Mouse (Mus musculus) embryo, embryonic 9.5 days (tissue): ENCODE data around the gene Kdm4b.

Source experiments
- DNase-seq: peaks from one replicate; pipeline ENCODE4 v3.0.0-alpha.2; 2017; ENCODE audit errors: extremely low spot score

The Kdm4b gene

DNA sequence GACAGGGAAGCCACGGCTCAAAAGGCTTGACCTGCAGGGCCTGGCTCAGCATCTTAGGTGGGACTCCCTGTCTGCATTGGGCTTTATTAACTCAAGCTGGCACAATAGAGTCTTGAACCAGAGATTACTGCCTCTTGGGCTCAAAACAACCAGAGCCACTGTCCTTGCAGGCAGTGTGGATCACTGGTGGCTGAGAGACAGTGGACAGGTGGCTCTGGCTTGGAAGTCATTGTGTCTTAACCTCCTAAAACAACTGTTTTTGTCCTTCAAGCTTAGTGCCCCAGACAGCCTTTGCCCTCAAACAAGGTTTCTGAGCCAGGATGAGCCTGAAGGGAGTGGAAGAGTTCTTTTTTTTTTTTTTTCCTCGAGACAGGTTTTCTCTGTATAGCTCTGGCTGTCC is 19.5 kb downstream of the Kdm4b start:
- no peak for DNase-seq

DNA sequence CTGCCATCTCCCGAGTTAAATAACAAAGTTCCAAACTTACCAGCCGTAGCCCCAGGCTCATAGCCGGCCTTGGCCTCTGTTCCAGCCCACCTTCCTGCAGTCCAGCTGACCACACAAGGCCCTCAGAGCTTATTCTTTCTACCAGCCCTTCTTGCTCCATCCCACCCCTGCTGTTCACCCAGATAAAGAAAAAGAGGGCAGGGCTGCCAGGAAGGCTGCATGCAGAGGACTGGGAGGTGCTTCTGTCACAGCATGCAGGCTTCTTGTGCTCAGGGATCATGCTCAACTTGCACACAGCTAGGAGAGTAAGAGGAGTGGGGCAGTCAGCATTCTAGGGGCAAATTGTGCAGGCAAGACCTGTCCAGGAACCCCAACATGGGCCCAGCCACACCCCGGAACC is 22.3 kb downstream of the Kdm4b start:
- no peak for DNase-seq

DNA sequence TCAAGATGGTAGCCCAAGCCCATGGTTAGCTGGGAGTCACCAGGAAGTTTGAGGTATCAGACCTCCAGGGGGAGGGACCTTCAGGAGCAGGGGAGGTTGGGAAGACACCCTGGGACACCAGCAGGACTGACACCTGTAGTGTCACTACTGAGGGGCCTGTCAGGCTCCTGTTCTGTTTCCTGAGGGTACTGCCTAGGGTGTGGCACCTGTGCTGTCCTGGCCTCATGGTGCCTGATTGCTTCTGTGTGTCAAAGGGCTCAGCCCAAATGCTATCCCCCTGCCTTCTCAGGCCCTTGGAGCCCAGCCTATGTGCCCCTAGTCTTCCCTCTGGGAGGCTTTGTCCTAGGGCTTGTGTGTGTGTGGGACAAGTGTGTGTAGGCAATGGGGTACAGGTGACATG is 22.7 kb downstream of the Kdm4b start:
- no peak for DNase-seq

DNA sequence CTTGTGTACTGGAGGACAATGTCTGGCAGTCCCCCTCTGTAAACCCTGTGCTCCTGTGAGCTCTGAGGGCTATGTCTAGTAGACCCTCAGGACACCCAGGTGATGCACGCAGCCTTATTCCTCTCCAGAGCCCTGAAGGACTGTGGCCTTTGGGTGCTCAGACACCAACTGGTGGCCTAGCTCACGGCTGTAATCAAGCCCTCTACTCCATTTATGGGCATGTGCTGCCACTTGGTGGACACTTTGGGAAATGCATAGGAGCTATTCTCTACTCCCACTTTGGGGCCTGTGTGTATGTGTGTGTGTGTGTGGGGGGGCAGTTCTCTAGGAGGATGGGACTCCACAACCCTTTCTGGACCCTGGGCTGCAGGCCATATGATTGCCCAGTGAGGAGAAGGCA is 24.8 kb downstream of the Kdm4b start:
- DNase-seq, result peak; percentile 68

DNA sequence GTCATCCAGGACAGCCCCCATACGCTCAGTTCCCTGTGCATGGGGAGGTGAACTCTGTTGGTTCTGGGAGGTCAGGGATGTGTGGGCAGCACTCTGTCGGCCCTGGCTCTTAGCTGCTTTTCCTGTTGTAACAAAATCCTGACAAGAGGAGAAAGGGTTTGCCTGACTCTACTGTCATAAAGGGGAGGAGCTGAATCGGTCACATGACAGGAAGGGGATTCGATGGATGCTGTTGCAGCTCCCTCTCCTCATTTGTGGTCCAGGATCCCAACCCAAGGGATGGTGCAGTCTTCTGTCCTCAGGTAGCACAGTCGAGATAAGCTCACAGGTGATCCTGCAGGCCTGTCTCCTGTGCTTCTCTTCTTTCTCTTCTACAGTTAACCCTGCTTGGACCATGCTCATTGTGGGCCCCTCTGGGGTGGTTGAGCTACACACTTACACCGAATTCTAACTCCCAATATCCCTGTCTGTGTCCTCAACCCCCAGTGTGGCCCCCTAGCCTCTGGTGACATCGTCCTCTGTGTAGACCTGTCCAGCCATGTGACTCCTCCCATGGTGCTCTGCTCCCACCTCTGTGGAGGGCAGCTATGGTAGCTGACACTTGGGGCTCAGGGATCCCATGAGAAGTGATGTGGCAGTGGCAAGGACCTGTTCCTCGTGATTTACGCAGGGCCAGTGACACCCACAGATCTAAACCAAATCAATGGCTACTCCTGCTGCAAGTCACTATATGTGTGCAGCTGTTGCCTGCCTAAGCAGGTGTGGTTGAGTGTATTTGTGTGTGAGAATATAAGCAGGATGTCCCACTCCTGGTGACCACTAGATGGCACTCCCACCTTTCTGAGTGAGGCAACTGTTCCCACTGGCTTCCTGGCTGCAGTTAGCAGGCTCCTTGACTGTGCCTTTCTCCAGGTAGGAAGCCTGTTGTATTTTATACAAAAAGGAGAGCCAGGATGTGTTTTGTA is 31.3 kb downstream of the Kdm4b start:
- peak; percentile 72 for DNase-seq

DNA sequence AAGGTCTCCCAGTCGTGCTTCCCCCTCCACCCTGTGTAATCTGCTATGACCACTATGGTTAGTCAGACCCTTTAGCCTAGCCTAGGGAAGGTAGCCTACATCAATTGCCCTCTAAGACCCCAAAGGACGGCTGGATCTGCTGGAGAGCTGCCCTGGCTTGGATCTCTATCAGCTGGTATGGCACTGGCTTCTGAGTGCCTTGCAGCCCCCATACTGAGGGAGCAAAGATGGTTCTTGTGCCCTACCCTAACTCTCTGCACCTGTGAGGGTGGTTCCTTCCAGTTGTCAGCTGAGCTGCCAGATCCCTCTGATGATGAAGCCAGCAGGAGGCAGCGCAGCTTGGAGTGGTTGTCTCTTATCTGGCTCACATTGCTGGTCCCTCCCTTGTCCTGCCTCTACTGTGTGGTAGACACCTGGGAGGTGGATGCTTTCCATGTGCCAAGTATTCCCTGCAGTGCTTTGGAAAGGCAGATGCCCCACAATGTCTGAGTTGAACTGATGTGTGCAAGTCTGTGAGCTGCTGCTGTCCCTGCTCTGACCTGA is 33.4 kb downstream of the Kdm4b start:
- no peak for DNase-seq

DNA sequence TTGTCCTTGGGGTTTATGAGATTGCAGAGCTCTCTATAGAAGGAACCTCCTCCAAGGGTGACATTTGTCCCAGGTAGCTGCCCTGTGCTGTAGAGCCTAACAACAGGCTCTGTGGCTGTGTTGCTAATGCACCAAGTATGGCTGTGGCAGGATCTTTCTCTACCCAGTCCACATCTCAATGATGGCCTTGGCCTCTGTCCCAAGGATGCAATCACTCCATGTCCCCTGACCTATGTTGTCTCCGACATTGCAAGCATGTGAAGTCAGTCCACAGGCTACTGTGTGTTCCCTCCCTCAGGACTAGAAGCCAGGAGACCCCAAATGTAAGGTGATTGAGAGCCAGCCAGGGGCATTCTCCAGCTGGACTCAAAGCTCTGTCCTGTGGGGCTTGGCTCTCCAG is 34.0 kb downstream of the Kdm4b start:
- no peak for DNase-seq

DNA sequence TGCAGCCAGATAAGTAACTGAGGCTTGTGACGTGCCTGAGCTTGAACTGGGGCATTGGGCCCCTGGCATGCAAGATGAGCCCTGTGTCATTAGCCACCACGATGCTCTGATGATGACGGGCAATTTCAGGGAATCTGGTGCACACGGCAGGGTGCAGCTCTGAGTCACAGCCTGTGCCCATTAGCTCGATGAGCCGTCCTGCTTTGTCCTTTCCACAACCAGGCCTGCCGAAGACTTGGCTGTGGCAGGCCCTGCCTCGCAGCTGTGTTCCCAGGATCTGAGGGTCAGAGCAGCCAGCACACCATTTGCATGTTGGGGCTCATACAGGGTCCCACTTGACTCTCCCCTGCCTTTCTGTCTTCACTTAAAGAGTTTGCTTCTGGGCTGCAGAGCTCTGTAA is 34.6 kb downstream of the Kdm4b start:
- no peak for DNase-seq

DNA sequence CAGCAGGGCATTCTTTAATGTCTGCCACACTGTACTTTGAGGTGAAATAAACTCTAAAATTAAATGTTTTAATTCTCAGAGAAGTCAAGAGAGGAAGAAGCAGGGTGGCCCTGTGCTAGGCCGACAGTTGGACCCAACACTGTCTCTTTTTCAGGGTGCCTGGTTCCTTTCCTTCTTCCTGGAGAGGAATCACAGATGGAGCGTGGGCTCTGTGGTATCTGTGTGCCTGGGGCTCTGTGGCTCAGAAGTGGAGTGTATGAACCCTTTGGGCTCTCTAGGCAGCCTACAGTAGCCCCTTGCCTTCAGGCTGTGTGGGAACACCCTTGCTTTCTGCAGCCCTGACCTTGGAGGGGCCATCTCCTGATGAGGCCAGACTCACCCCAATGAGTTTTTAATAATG is 35.7 kb downstream of the Kdm4b start:
- no peak for DNase-seq

DNA sequence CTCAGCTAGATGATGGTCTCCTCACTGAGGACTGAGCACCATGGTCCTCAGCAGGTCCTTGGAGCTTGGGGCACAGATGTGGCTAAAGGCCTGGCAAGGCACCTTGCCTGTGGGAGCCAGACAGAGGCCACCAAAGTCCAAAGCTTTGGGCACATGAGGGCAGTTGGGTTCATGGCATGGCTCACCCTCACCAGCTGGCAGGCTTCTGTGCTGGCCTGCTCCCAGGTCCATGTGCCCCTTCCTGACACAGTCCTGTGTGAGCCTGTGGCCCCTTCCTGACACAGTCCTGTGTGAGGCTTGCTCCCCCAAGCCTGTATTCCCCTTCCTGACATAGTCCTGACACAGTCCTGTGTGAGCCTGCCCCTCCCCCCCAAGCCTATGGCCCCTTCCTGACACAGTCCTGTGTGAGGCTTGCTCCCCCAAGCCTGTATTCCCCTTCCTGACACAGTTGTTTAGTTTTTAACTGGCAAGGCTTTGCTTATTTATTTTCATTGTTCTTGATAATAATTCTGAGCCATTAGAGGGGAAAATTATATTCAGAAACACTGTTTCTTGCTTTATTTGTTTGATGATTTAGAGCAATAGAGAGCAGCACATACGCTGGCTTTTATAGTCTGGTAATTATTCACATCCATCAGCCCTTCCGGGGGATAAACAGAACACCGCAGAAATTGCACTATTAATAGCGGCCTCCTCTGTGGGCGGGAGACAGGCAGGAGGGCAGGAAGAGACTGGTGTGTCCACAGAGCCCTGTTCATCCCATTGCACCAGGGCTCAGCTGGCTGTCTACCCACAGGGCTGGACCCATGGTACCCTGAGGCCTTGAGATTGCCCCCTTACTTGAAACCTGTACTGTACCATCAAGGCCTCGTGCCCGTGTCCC is 40.2 kb downstream of the Kdm4b start:
- no peak for DNase-seq

DNA sequence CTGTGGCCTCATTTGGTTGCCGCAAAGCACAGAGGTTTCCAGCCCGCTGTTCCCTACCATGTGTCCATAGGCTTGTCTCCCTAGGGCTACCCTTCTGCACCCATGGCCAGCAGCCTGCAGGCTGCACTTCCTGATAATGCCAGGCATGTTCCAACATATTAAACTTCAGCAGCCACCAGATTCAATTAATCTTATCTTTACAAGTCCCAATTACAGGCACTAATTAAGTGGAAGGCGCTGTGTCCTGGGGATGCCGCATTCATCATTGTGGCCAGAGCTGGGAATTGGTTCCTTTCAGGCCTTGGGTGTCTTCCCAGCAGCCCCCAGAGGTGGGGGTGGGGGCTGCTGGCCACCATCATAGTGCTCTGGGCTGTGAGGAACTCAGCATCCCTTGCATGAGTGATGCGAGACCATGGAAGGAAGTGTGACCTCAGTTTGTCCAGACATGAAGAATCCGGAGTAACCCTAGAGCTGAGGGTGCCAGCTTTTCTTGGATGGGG is 42.5 kb downstream of the Kdm4b start:
- no peak for DNase-seq

DNA sequence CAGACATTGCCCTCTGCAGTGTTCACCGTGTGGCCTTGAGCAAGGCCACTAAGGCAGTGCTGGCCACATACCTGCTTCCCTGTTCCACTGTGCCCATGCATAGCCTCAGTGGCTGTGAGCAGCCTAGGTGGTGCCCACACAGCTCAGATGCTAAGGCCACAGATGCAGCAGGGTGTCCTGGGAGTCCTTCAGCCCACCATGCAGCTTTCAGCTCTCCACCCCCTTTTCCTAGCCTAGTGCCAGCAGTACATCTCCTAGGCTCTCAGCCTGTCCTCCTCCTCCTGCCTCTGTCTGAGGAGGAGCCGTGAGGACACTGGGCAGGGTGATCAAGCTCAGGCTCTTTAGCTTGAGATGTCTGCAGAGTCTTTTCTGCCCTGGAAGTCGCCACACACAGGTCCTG is 44.2 kb downstream of the Kdm4b start:
- no peak for DNase-seq

DNA sequence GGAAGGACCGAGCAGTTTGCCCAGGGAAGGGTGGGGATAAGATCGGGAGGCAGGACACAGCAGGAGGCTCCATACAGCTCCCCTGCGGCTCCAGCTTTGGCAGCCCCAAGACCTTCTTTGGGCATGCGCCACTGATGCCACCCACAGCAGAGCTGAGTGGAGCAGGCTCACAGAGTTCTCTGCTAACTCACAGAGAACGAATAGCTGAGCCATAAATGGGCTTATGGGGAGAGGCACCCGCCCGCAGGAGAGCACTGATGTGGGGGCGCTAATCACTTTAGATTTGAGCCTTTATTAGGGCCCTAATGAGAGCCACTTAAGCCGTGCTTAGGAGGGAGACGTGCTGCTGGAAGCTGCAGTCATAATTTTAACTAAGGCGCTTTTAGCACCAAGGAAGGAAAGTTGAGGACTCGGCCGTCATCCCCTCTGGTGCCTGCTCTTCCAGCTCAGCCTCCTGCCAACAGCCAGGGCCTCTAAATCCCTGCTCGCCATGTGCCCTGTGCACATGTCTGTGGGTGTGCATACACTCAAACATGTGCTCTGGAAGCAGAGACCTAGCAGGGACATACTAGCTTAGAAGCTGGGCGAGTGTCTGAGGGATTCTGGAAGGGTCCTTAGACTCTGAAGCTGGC is 45.3 kb downstream of the Kdm4b start:
- DNase-seq, result no peak

DNA sequence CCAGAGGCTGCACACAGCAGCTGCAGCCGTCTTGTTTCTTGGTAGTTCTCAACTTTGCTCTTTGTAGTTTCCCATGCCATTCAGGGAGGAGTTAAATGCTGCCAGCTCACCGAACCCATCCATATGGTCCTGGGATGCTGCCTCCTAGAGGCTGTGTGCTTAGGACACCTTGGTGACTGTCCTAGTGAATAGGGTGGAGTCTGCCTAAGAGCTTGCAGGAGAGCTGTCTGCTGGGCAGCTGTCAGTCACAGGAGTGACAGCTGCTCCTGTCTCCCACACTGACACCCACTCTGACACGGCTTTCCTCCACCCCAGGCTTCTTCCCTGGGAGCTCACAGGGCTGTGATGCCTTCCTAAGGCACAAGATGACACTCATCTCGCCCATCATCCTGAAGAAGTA is 46.2 kb downstream of the Kdm4b start:
- DNase-seq, result no peak

DNA sequence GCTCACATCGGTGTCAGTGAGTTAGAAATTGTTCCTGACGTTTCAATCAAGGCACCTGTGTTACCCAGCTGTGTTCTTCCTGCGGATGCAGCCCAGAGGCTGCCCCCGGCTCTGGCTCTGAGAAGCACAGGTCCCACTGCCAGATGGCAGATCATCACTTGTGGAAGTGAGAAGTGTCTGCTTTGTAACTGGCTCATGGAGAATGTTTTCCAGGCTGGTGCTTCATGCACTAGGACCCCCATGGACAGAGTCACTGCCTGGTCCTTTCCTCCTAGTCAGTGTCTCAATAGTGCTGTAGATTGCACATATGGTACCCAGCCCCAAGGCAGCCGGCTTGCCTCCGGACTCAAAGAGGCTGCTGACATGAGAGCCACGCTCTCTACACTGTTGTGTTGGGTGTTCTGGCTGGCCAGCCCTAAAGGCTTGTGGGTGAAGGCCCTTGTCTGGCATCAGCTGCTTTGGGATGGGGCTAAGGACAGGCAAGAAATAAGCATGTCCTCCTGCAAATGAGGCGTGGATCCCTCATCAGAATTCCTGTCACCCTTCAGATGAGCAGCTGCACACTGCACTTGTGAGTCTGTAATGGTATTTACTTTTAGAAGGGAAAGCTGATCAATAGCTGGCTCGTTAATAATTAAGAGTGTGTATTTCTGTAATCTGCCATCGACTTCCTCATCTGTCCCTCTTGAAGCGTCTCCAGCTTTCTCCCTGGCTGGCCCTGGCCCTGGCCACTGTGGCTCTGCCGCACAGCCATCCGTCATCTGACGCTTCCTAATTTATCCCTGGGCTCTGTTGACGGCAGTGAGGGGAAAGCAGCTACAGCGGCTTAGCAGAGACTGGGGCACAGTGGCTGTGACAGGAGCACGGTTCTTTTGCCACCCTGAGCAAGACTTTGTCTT is 47.5 kb downstream of the Kdm4b start:
- no peak for DNase-seq

DNA sequence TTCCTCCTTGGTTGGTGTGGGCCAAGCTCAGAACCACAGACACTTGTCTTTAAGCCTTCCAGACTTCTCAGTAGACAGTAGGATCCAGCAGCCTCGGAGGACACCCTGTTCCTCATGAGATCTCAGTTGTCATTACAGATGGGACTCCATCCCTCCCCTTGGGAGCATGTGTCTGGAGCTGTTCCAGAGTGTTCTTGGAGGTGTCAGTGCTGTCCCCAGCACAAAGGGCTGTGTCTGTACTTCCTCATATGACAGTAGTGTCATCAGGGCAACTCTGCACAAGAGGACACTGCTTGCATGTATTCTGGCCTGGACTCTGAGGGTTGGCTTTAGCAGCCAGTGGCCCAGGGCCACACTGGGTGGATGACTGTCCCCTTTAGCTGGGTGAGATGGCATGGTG is 49.0 kb downstream of the Kdm4b start:
- DNase-seq, result no peak

DNA sequence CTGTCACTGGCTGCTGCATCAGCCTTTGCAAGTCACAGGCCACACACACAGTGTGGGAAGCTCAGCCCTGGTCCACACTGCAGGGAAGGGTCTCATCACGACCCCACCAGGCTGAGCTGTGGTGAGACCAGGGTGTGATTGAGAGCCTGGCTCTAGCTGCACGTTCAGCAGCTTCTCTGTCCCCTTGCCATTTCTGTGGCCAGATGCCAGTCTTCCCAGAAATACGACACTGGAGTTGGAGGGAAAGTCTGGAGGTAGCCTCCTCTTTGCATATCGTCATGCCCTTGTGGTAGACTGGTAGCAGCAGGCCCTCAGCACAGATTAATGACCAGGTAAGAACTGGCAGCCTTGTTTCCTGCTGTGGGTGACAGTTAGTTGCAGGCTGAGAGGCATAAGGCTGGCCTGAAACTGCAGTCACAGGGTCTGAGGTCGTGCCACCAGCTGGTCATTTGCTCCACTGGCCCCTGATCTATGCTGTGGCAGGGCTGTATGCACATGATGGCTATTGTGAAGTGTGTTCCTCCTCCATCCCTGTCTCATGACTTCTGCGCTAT is 53.5 kb downstream of the Kdm4b start:
- no peak for DNase-seq

DNA sequence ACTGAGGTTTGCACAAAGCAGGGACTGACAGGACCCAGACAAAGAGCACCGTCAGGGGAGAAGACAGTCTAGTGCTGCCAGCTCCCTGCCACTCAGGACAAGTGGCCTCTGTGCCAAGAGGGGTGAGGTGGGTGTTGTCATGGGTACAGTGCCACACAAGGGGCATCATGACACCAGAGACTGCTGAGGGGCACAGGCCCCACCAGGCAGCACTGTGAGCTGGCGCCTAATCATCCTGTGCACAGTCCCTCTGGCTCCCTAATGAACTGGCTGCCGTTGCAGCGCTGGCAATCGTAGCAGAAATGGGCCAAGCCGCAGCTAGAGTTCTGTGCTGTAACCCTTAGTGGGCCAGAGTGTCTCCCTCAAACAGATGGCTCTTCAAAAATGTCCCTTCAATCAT is 54.4 kb downstream of the Kdm4b start:
- DNase-seq, result no peak

DNA sequence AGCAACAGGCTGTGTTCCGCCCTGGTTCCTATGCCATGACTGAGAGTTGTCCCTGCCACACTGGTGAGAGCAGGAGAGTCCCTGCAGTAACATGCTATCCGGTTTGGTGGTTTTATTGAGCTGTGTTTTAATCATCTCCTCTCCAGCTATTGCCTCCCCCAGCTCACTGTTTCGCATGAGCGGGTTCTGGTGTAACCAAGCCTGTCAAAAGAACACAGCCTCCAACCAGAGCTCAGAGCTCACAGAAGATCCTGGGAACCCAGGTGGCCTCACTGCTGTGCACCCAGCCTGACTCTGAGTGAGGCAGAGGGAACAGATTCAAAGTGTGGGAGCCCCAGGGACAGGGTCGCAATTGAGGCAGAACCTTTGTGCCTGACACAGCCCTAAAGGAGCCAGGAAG is 55.3 kb downstream of the Kdm4b start:
- DNase-seq, result no peak

DNA sequence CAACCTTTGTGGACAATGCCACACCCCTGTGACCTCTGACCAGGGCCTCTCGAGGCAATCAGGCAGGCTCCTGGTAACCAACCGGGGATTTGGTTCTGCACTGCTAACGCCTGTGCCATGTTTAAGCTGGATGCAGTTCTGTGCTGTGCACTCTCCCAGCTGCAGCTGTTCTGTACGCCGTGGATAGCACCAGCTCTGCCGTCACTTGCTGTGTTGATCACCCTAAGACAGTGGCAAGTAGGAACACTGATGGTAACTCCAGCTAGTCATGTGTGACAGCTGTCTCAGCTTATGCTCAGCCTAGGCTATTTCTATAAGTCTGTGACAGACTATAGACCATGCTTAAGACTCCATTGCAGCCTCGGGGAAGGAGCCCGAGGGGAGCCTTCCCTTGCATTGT is 57.1 kb downstream of the Kdm4b start:
- DNase-seq, result no peak

DNA sequence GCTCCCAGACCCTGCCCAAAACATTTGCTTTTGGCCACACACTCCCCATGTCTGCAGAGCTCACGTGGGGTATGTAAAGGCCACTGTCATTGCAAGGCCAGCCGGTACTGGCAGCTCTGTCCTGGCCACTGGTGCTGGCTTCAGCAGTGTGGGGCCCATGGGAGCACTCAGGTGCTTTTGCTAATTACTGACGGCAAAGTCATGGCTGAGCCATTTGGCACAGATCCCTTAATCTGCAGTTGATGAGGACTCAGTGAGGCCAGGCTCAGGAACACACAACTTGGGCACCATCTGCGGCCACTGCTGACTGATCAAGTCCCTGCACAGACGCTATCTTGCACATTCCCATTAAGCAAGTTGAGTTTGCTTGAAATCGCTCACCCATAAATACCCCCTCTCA is 59.0 kb downstream of the Kdm4b start:
- DNase-seq, result no peak
